Mouse (Mus musculus) lung, embryonic 14.5 days (tissue): ENCODE results near the gene H1f0. TPM values are rescaled to one million over a fixed set of nuclear protein-coding genes. Genes with fewer than 3 reads are reported as not detected.

Experiments used
- ATAC-seq: fragments of 200-750 bp; cut with Nextera tagmentation; 2 replicates; pipeline ENCODE4 v1.8.0; 2017; ENCODE audit warnings: mild to moderate bottlenecking, moderate TSS enrichment, moderate library complexity; ENCODE audit not compliant: insufficient read depth
- DNase-seq: peaks from one replicate; pipeline ENCODE4 v3.0.0-alpha.2; 2015
- H3K27ac ChIP-seq: fragments of 300-500 bp; sonication (generic); 2 replicates; pipeline ENCODE4 v1.5.1; 2014; ENCODE audit warnings: low read depth, mild to moderate bottlenecking, moderate library complexity
- H3K27me3 ChIP-seq: fragments of 300-500 bp; sonication (generic); 2 replicates; pipeline ENCODE4 v1.6.1; 2014; ENCODE audit warnings: low read length, control low read depth; ENCODE audit not compliant: insufficient read depth
- H3K36me3 ChIP-seq: fragments of 300-500 bp; sonication (generic); 2 replicates; pipeline ENCODE4 v1.6.1; 2014; ENCODE audit warnings: control low read depth; ENCODE audit not compliant: insufficient read depth
- H3K4me1 ChIP-seq: fragments of 300-500 bp; sonication (generic); 2 replicates; pipeline ENCODE4 v1.6.1; 2014; ENCODE audit warnings: antibody characterized with exemption, control low read depth; ENCODE audit not compliant: insufficient read depth
- H3K4me2 ChIP-seq: fragments of 300-500 bp; sonication (generic); 2 replicates; pipeline ENCODE4 v1.6.1; 2014; ENCODE audit warnings: mild to moderate bottlenecking
- H3K4me3 ChIP-seq: fragments of 300-500 bp; sonication (generic); 2 replicates; pipeline ENCODE4 v1.5.1; 2014; ENCODE audit warnings: low read depth, low read length
- H3K9ac ChIP-seq: fragments of 300-500 bp; sonication (generic); 2 replicates; pipeline ENCODE4 v1.6.1; 2014
- H3K9me3 ChIP-seq: fragments of 300-500 bp; sonication (generic); 2 replicates; pipeline ENCODE4 v1.6.1; 2016; ENCODE audit warnings: low read depth, low read length, control low read depth
- CTCF ChIP-seq: IDR thresholded peaks from 2 replicates; pipeline ENCODE4 v1.5.1; 2016; ENCODE audit warnings: antibody characterized with exemption, low read depth
- WGBS: fragments of 180-500 bp; shearing (Covaris S2); extraction: QIAGEN DNeasy Blood & Tissue Kit; methylation state at CpG from one replicate; pipeline ENCODE4 v1.1.7; 2014; 5-methylcytosine and 5-hydroxymethylcytosine counted together
- polyA plus RNA-seq: library from polyadenylated mRNA; unstranded; fragments of >200 nt; fragmentation: Nextera tagmentation; extraction: Ambion mirVana; gene quantifications from 2 replicates; pipeline ENCODE4 v1.2.1, GENCODE M21; 2014

The H1f0 gene
- polyA plus RNA-seq, 1 experiment from 2014 or later, result 201 TPM

GRCm38 (mm10) chr15:79050160-79050845 lies 22.1 kb downstream of the H1f0 start:
- no peak for DNase-seq
- H3K4me2 ChIP-seq, result no peak overlapping the region
- TF ChIP-seq CTCF, result no peak
- no peaks in the 10 kb centered on the region for H3K27me3 ChIP-seq
- H3K36me3 ChIP-seq, result peaks cover 24% of the 10 kb centered on the region
- H3K9ac ChIP-seq, result no peak overlapping the region
- ATAC-seq, result peak; percentile 29; the same call in 1 of the 2 replicates
- H3K9me3 ChIP-seq, result no peaks in the 10 kb centered on the region
- H3K4me3 ChIP-seq, result no peak overlapping the region
- 40% methylated on average over 9 of the region's 9 CpGs for WGBS
- H3K27ac ChIP-seq, result no peak overlapping the region
- H3K4me1 ChIP-seq, result no peaks in the 10 kb centered on the region

- H3K4me2 ChIP-seq, result no peak overlapping the region
- H3K9ac ChIP-seq, result no peak overlapping the region; the same call in 1 of the 2 replicates
- H3K36me3 ChIP-seq, result peaks cover 30% of the 10 kb centered on the region
- H3K27me3 ChIP-seq, result no peaks in the 10 kb centered on the region
- WGBS, result 63% methylated on average over 2 of the region's 2 CpGs
- H3K4me3 ChIP-seq, result no peak overlapping the region
- H3K27ac ChIP-seq, result peak overlapping the region; percentile 72
- ATAC-seq (no peak), DNase-seq (no peak)
- H3K9me3 ChIP-seq, result no peaks in the 10 kb centered on the region
- H3K4me1 ChIP-seq, result no peaks in the 10 kb centered on the region
- TF ChIP-seq CTCF, result no peak
These were observed 22.7 kb downstream of the H1f0 start for GRCm38 (mm10) chr15:79050964-79051363.

- H3K4me2 ChIP-seq, result no peak overlapping the region
- no peaks in the 10 kb centered on the region for H3K9me3 ChIP-seq
- WGBS, result 64% methylated on average over 13 of the region's 13 CpGs
- peak overlapping the region; percentile 72 for H3K27ac ChIP-seq
- ATAC-seq (peak; percentile 43; the same call in 1 of the 2 replicates), DNase-seq (peak; percentile 49)
- no peak overlapping the region; the same call in 1 of the 2 replicates for H3K9ac ChIP-seq
- H3K4me1 ChIP-seq, result no peaks in the 10 kb centered on the region
- H3K36me3 ChIP-seq, result peaks cover 38% of the 10 kb centered on the region
- no peak for TF ChIP-seq CTCF
- H3K27me3 ChIP-seq, result no peaks in the 10 kb centered on the region
- no peak overlapping the region for H3K4me3 ChIP-seq
These were observed 23.5 kb downstream of the H1f0 start for GRCm38 (mm10) chr15:79051461-79052360.

- Histone ChIP-seq H3K9me3 (no peaks in the 10 kb centered on the region), H3K4me3 (no peak overlapping the region), H3K9ac (no peak overlapping the region), H3K27me3 (no peaks in the 10 kb centered on the region), H3K36me3 (peaks cover 44% of the 10 kb centered on the region), H3K4me1 (no peaks in the 10 kb centered on the region), H3K27ac (no peak overlapping the region; the same call in 1 of the 2 replicates), H3K4me2 (no peak overlapping the region)
- DNase-seq (no peak), ATAC-seq (no peak)
- no peak for TF ChIP-seq CTCF
- 64% methylated on average over 2 of the region's 2 CpGs for WGBS
These were observed 24.1 kb downstream of the H1f0 start for GRCm38 (mm10) chr15:79052366-79052765.

GRCm38 (mm10) chr15:79056601-79057000 lies 28.4 kb downstream of the H1f0 start:
- H3K9me3 ChIP-seq, result no peaks in the 10 kb centered on the region
- peaks cover 77% of the 10 kb centered on the region for H3K36me3 ChIP-seq
- no peaks in the 10 kb centered on the region for H3K4me1 ChIP-seq
- H3K4me3 ChIP-seq, result no peak overlapping the region
- no peak overlapping the region for H3K4me2 ChIP-seq
- H3K27ac ChIP-seq, result no peak overlapping the region
- H3K27me3 ChIP-seq, result no peaks in the 10 kb centered on the region
- no peak for TF ChIP-seq CTCF
- WGBS, result 92% methylated on average over 7 of the region's 7 CpGs
- no peak for ATAC-seq
- no peak for DNase-seq
- no peak overlapping the region for H3K9ac ChIP-seq

GRCm38 (mm10) chr15:79057850-79058249 lies 29.6 kb downstream of the H1f0 start:
- no peak overlapping the region for H3K9ac ChIP-seq
- ATAC-seq, result no peak
- no peak overlapping the region for H3K4me2 ChIP-seq
- 77% methylated on average over 6 of the region's 6 CpGs for WGBS
- peaks cover 77% of the 10 kb centered on the region for H3K36me3 ChIP-seq
- DNase-seq, result no peak
- no peak for TF ChIP-seq CTCF
- H3K27me3 ChIP-seq, result no peaks in the 10 kb centered on the region
- H3K4me1 ChIP-seq, result 0 out of 2 replicates have a peak, but pooled peaks cover 3% of the 10 kb centered on the region
- no peaks in the 10 kb centered on the region for H3K9me3 ChIP-seq
- no peak overlapping the region for H3K4me3 ChIP-seq
- no peak overlapping the region for H3K27ac ChIP-seq
